Mouse (Mus musculus): ENCODE results near the gene Erbb4. TPM values are rescaled to one million over a fixed set of nuclear protein-coding genes. Genes with fewer than 3 reads are reported as not detected.

The Erbb4 gene
- total RNA-seq, 2 experiments from 2014 or later, result 43.0 to 48.6 TPM

DNA sequence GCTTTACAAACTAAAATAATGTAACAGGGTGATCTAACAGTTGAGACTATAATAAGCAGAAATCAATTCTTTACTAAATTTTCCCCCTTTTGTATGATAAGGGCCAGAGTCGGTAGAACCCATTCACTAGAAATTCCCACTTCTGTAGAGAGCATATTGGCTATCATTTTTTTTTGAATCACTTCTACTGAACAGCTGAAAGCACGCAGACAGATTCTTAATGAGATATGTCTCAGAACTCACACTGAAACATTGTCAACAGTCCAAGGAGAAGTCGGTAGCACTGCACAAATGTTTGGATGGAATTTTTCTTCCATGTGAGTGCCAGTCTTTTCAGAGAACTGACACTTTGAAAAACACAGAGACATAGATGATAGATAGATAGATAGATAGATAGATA lies 1053.1 kb downstream of the Erbb4 start:
- no peak for DNase-seq

DNA sequence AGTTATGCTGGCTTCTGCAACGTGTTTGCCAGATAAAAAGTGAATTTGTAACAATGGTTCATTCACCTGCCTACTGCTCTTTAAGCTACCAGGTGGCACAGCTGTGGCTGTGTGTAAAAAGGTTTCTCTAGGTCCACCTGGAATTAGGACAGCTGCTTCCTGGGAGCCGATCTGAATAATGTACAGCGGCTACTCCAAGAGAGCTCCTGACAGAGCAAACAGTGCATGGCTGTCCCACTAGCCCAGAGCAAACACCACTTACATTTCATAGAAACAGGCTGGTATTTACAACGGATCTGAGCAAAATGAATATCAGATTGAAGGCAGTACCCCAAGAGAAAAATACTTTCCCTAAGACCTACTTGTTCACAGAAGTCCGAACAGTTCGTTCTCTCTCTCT lies 1058.0 kb downstream of the Erbb4 start:
- DNase-seq, result no peak

DNA sequence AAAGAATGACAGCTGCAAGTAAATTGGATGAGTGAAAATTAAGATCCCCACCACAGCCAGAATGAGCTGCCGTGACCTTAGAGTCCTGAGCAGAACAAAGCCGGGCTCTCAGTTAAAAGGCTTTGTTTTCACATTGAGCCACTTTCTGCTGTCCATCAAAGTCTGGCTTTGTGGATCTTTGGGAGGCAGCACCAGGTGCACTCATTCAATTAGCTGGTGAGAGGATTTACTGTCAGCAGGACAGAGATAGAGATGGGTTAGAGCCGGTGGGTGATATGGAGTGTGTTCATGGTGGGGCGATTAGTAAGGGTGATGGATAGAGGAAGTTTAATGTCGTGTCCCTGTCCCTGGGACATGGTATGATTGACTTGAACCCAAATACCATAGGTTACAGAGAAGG lies 1060.7 kb downstream of the Erbb4 start:
- DNase-seq, result peak in 1 of 2 experiments; percentile 4

DNA sequence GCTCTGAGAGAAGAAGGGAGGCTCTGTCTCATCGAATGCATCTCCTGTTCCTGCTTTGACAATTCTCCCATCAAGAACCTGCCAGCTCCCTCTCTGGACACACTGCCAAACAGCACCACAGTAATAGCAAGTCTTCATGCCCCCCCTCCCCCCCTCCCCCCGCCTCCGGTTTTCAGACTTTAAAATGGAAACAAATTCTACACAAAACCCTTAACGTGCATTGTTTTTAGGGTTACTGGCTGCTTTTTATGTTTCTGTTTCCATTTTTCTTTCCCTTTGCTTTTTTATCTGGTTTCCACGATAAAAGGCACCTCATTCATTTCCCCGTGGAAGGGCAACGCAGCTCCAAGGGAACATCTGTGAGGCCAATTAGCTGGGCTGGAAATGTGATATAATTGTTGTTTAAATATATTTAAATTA lies 1061.3 kb downstream of the Erbb4 start:
- no peak for DNase-seq

DNA sequence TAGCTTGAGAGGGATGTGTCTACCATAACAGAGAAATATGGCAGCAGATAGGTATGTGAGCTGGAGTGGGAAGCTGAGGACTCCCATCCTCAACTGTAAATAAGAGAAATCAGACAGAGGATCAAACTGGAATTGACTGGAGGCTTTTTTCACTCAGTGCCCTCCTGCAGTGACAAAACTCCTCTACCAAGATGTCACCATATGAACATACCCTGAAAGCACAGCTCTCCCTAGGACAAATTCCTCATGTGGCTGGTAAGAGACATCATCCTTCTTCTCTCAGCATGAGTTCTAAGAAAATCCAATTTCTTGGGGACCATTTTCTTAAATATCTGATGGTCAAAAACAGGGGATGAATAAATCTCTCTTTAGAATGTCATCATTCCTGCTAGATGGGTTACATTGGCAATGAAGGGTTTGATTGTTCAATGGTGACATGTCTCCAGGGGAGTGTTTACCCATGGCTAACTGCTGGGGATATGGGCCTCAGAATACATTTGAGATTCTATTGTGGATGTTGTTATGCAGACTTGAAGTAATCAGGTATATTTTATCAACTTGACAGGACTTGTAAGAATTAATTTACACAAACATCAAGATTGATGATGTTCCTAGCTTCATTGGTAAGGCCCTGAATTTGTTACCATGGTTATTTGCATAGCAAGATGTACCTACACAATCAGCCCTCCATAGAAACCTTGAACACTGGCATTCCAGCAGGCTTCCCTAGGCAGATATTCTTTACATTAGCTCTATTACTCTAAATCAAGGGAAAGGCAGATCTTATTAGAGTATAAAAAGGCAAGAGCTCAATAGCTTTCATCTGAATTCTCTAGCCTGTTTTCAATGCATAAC lies 1083.5 kb downstream of the Erbb4 start:
- no peak for DNase-seq

DNA sequence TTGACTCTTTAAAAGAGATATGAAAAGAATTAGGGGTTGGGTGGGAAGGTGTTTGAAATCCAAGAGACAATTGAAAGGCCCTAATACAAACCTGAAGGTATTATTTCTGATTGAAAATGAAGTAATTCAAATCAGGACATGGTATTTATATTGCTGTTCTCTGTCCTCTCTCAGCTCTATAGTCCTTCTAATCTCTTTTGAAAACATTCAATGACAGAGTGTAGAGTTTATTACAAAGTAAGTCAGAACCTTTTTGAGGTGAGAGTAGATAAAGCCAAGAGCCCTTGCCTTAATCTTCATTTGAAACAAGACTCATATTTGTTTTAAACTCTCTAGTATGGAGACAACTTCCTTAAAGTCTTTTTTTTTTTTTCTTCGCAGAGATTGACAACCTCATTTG lies 1087.8 kb downstream of the Erbb4 start:
- DNase-seq, result no peak

DNA sequence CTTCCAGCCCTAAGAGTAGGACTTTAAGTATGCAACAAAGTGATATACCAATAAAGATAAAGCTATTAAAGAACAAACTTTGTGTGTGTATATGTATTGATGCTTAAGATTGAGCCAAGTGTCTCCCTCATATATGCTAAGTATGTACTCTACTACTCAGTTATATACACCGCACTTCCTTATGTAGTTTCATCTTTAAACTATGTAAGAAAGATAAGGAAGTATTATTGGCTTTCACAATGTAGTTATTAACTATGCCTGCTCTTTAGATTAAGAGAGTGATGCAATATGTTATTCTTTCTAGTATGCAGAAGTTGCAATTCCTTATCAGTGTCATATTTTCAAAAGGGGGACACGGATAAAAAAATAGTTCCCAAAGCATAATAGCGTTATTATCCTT lies 1088.2 kb downstream of the Erbb4 start:
- no peak for DNase-seq
